Mouse (Mus musculus): ENCODE results near the gene Wbp1. TPM values are rescaled to one million over a fixed set of nuclear protein-coding genes. Genes with fewer than 3 reads are reported as not detected.
"Not testable (repeated sequence)": the region's sequence is repeated elsewhere in the genome, so short reads cannot be mapped to it uniquely, and the experiment has no call there.

Wbp1 gene
- 138 and 180 TPM in 2 replicates for polyA plus RNA-seq (2016; fragmentation: Nextera tagmentation; extraction: Ambion mirVana)

DNA sequence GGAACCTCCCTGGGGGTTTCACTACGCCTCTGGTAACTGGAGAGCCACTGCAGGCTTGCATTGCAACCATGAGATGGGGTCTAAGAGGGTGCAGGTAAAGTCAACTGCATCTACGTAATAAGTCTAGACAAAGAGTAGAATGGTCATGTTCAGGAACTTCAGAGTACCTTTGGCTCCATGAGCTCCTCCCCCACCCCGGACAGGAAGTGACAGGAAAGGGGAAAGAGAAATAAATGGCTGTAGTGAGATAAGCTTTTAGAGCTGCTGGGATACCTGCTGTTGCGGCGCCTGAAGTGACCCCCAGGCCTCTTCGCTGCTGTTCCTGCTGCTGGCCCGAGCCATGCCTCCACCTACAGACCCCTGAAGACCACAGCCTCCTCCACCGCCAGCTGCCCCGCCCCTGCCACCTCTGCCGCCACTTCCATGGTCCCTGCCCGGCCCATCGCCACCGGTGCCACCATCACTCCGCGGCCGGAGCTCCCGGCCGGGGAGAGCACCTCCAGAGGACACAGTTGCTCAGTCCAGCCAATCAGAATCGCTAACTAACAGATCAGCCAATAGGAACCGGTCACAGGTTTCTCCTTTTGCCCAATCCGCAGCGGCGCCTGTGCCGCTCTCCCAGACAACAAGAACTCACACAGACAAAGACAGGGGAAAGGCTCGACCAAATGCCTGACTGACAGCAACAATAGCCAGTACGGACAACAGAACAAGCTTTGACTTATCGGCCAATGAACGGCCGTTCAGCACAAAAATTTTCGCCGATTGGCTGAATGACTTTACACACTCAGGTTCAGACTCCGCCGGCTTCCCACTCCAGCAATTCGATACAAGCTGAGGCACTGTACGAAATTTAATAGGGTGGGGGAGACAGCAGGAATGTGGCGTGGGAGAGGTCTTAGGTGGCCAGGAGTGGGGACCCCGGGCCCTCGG, at the start of gene Wbp1:
Gene Wbp1 (minus strand): TSS at position 630 of the 933 bp plus-strand sequence.
- no peaks in the 10 kb centered on the region for H3K9me3 ChIP-seq (replicated peaks)
- peaks cover 75% of the 10 kb centered on the region for H3K4me1 ChIP-seq

DNA sequence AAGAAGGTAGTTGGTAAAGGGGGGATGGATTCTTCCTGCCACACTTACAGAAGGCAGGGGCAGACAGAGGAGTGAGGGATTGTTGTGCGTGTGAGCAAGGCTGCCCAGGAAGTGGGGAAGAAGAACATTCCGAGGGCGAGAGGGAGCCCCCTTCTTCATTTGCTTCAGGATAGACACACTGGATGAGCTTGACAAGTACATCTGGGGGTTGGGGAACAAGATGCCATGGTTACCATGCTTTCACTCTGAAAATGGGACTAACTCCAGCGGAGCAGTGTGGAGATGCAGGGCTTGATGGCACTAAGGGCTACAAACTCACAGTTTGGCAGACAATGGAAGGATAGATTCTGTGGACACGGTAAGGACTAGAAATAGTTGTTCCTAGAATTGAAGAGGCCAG, 49.7 kb upstream of the Wbp1 start:
- 81% methylated on average over 5 of the region's 5 CpGs for WGBS

More for the DNA sequence above, at the start of gene Wbp1:
- Histone ChIP-seq H3K27me3 (ENCODE audit: low read depth, poor library complexity, severe bottlenecking) (no peaks in the 10 kb centered on the region), H3K4me3 (peak within 1 kb of the TSS; percentile 89), H3K27ac (replicated peaks) (peak within 1 kb of the TSS; percentile 99), H3K36me3 (peaks cover 46% of the 10 kb centered on the region)
- DNase-seq (ENCODE audit: low spot score): peak; percentile 96
- under 1% methylated on average over 38 of the region's 38 CpGs for WGBS

GRCm38 (mm10) chr6:83169872-83170271, 48.5 kb upstream of the Wbp1 start:
- no peaks in the 10 kb centered on the region; the same call in 1 of the 2 replicates for H3K36me3 ChIP-seq
- peaks cover 45% of the 10 kb centered on the region for H3K4me1 ChIP-seq
- no peaks in the 10 kb centered on the region for H3K27me3 ChIP-seq (ENCODE audit: low read depth, poor library complexity, severe bottlenecking)
- H3K4me3 ChIP-seq: no peak overlapping the region
- H3K27ac ChIP-seq (replicated peaks): no peak overlapping the region
- no peaks in the 10 kb centered on the region for H3K9me3 ChIP-seq (replicated peaks)
- 88% methylated on average over 5 of the region's 5 CpGs for WGBS
- no peak for DNase-seq (ENCODE audit: low spot score)

More for the DNA sequence above, 49.7 kb upstream of the Wbp1 start:
- Histone ChIP-seq H3K27me3 (ENCODE audit: low read depth, poor library complexity, severe bottlenecking) (no peaks in the 10 kb centered on the region), H3K4me3 (no peak overlapping the region), H3K36me3 (peaks cover 2% of the 10 kb centered on the region; the same call in 1 of the 2 replicates), H3K27ac (replicated peaks) (no peak overlapping the region), H3K4me1 (peaks cover 40% of the 10 kb centered on the region), H3K9me3 (replicated peaks) (no peaks in the 10 kb centered on the region)
- DNase-seq (ENCODE audit: low spot score): no peak

GRCm38 (mm10) chr6:83166243-83166630, 44.9 kb upstream of the Wbp1 start:
- peaks cover 24% of the 10 kb centered on the region for H3K27me3 ChIP-seq (ENCODE audit: low read depth, poor library complexity, severe bottlenecking)
- H3K36me3 ChIP-seq: no peaks in the 10 kb centered on the region; the same call in 1 of the 2 replicates
- 2% methylated on average over 12 of the region's 12 CpGs for WGBS
- peak overlapping the region; percentile 72 for H3K4me3 ChIP-seq
- peak overlapping the region; percentile 98 for H3K27ac ChIP-seq (replicated peaks)
- no peaks in the 10 kb centered on the region for H3K9me3 ChIP-seq (replicated peaks)
- peaks cover 50% of the 10 kb centered on the region for H3K4me1 ChIP-seq
- DNase-seq (ENCODE audit: low spot score): no peak

DNA sequence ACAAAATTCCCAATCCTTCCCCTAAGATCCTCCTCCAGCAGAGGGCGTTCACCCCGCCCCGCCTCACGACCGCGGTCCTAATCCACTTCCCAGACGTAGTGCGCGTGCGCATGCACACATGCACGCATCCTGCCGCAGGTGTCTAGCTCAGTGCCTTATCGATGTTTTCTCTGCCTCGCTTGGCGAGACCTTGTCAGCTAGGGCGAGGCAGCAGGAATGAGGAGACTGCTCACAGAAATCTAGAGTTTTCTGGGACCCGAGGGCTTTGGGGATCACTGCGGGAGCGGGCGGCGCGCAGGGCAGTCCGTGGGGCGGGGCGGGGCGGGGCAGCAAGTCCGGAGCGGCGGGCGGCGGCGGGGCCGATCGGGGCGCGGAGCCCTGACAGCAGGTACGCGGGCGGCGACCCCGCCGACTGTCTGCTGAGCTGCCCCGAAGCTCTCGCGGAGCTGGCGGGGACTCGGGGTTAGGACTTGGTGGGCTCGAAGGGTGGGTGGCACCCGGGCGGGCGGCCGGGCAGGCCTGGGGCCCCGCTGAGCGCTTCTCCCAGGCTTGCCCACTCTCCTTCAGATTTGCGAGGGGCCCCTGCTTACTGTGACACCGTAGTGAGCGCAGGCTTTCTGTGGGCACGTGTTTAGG, 44.4 kb upstream of the Wbp1 start, which contains the start of gene Dctn1:
Gene Dctn1 (plus strand): TSS at position 314 of the 636 bp plus-strand sequence.
- peak within 1 kb of the TSS; percentile 98 for H3K27ac ChIP-seq (replicated peaks)
- H3K9me3 ChIP-seq (replicated peaks): no peaks in the 10 kb centered on the region
- no peaks in the 10 kb centered on the region; the same call in 1 of the 2 replicates for H3K36me3 ChIP-seq
- under 1% methylated on average over 58 of the region's 58 CpGs for WGBS
- DNase-seq (ENCODE audit: low spot score): peak; percentile 94
- peak within 1 kb of the TSS; percentile 72 for H3K4me3 ChIP-seq
- peaks cover 29% of the 10 kb centered on the region for H3K27me3 ChIP-seq (ENCODE audit: low read depth, poor library complexity, severe bottlenecking)
- H3K4me1 ChIP-seq: peaks cover 48% of the 10 kb centered on the region

DNA sequence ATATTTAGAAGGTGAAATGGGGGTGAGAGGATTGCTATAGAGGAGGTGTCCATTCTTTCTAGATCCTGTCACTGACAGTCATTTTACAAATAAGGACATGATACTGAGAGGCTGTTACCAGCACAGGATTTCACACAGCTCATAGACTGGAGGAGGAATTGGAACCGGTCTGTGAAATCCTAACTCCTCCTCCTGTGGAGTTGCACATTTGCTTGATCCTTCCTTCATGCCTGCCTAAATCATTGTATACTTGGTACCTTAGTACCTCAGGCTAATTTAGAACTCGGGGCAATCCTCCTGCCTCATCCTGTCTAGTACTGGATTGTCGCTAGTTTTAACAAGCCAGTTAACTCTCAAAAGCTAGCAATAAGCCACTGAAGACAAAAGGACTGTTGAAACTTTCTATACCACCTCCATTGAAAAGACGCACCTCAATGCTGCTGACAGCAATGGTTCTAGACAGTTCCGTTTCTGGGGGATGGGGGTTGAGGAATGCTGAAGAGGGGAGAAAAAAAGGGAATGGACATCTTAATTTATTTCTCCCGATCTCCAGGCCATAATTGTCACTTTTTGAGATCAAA, 43.8 kb upstream of the Wbp1 start:
- H3K27me3 ChIP-seq (ENCODE audit: low read depth, poor library complexity, severe bottlenecking): peaks cover 35% of the 10 kb centered on the region
- H3K36me3 ChIP-seq: no peaks in the 10 kb centered on the region; the same call in 1 of the 2 replicates
- H3K9me3 ChIP-seq (replicated peaks): no peaks in the 10 kb centered on the region
- peaks cover 48% of the 10 kb centered on the region for H3K4me1 ChIP-seq
- peak overlapping the region; percentile 72 for H3K4me3 ChIP-seq
- H3K27ac ChIP-seq (replicated peaks): peak overlapping the region; percentile 98
- 9% methylated on average over 6 of the region's 6 CpGs for WGBS
- no peak for DNase-seq (ENCODE audit: low spot score)

- DNase-seq (ENCODE audit: low spot score): peak; percentile 70
- Histone ChIP-seq H3K36me3 (no peaks in the 10 kb centered on the region), H3K4me3 (peak overlapping the region; percentile 48), H3K9me3 (replicated peaks) (no peaks in the 10 kb centered on the region), H3K27me3 (ENCODE audit: low read depth, poor library complexity, severe bottlenecking) (peaks cover 41% of the 10 kb centered on the region), H3K27ac (replicated peaks) (no peak overlapping the region), H3K4me1 (peaks cover 44% of the 10 kb centered on the region)
- WGBS: 0% methylated on average over 8 of the region's 8 CpGs
These were observed 41.3 kb upstream of the Wbp1 start for GRCm38 (mm10) chr6:83162701-83163100.

DNA sequence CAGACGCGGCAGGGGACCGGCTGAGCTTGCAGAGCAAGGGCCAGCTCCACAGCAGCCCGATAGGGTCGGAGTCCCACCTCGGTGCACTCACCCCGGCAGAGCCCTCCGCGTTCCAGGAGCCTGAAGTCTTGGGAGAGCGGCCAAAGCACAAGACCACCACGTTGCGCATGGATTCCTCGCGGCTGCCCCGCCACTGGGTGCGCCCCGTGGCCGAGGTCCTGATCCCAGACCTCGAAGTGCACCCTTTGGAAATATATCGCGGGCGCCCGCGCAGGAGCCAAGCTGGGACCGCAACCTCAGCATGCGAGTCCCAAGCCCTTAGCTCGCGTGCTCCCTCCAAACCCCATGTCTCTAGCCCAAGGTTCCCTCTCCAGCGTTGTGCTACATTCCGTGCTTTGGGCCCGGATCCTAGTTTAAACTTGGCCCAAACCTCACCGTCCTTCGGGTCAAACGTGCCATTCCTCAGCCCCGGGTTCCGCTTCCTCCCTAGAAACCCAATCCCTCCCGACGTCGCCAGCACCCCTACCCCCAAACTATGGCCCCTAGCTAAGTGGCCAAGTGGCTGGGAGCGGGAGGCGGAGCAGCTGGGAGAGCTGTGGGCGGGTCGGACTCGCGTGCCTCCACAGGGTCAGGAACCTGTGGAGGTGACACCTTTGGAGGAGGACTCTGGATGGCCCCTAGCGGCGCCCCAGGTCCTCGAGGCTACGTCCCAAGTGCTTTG, 40.7 kb upstream of the Wbp1 start:
- Histone ChIP-seq H3K27ac (replicated peaks) (peak overlapping the region; percentile 50; the same call in 1 of the 2 replicates), H3K4me1 (peaks cover 39% of the 10 kb centered on the region), H3K9me3 (replicated peaks) (no peaks in the 10 kb centered on the region), H3K4me3 (peak overlapping the region; percentile 48), H3K36me3 (no peaks in the 10 kb centered on the region), H3K27me3 (ENCODE audit: low read depth, poor library complexity, severe bottlenecking) (peaks cover 44% of the 10 kb centered on the region)
- peak; percentile 50 for DNase-seq (ENCODE audit: low spot score)
- WGBS: under 1% methylated on average over 49 of the region's 49 CpGs

DNA sequence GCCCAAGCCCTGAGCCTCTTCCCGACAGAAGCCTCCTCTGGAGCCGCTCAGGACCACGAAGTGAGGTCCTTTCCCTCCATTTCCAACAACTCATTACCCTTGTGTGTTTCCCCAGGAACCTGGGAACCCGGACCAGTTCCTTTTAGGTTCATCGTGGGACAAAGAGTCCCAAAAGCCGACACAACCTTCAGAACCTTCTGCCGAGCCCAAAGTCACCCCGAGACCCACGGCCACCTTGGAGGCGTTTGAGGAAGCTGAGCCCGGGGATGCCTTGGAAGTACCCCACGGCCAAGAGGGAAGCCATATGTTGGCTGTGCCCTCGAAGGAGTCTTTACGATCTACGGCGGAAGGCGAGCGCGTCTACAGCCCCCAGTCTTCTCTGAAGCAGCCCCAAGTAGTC, 40.1 kb upstream of the Wbp1 start:
- Histone ChIP-seq H3K4me3 (peak overlapping the region; percentile 48), H3K27ac (replicated peaks) (no peak overlapping the region), H3K4me1 (peaks cover 37% of the 10 kb centered on the region), H3K9me3 (replicated peaks) (no peaks in the 10 kb centered on the region), H3K27me3 (ENCODE audit: low read depth, poor library complexity, severe bottlenecking) (peaks cover 47% of the 10 kb centered on the region), H3K36me3 (no peaks in the 10 kb centered on the region)
- DNase-seq (ENCODE audit: low spot score): no peak
- WGBS: 6% methylated on average over 19 of the region's 19 CpGs

DNA sequence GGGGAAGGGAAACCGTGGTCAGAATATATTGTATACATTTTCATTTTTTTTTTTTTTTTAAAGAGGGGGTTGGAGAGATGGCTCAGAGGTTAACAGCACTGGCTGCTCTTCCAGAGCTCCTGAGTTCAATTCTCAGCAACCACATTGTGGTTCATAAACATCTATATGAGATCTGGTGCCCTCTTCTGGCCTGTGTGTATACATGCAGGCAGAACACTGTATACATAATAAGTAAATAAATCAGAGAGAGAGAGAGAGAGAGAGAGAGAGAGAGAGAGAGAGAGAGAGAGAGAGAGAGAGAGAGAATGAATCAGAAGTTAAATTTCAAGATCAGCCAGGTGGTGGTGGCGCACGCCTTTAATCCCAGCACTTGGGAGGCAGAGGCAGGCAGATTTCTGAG, 38.1 kb upstream of the Wbp1 start:
- H3K27me3 ChIP-seq (ENCODE audit: low read depth, poor library complexity, severe bottlenecking): peaks cover 60% of the 10 kb centered on the region
- WGBS: 34% methylated on average over 3 of the region's 3 CpGs
- DNase-seq (ENCODE audit: low spot score): not testable (repeated sequence)

DNA sequence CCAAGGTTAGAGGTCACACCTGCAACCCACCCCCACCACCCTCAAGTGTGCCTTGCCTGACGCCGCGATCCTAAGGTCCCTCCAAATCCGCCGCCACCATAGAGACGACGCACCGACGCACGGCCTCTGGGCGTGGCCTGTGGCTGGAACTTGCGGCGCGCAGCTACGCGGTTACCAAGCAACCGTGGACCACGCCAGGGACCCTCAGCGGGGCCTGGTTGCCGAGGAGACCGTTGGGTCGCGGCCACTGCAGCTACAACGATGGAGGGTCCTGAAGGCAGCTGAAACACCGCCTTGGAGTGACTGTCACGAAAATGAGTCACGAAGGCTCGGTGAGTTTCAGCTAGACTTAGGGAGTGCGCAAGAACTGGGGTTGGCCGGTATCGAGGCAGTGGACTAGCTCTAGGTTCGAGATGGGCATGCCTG, 34.9 kb upstream of the Wbp1 start, which contains the start of the genes Wdr54 and 1700003E16Rik:
Gene Wdr54 (minus strand): TSS at position 139 of the 426 bp plus-strand sequence.
Gene 1700003E16Rik (plus strand): TSS at position 146 of the 426 bp plus-strand sequence.
- peak; percentile 92 for DNase-seq (ENCODE audit: low spot score)
- Histone ChIP-seq H3K9me3 (replicated peaks) (no peaks in the 10 kb centered on the region), H3K27ac (replicated peaks) (peak within 1 kb of the TSS; percentile 84), H3K27me3 (ENCODE audit: low read depth, poor library complexity, severe bottlenecking) (peaks cover 40% of the 10 kb centered on the region), H3K4me1 (peaks cover 44% of the 10 kb centered on the region), H3K4me3 (peak within 1 kb of the TSS; percentile 71), H3K36me3 (peaks cover 29% of the 10 kb centered on the region)
- WGBS: 1% methylated on average over 32 of the region's 32 CpGs

More for the DNA sequence above, 38.1 kb upstream of the Wbp1 start:
- H3K9me3 ChIP-seq (replicated peaks); H3K36me3 ChIP-seq; H3K4me3 ChIP-seq; H3K27ac ChIP-seq (replicated peaks): not testable (repeated sequence)
- peaks cover 45% of the 10 kb centered on the region for H3K4me1 ChIP-seq

All from midbrain, embryonic 10.5 days (tissue).